Mouse (Mus musculus) liver, embryonic 14.5 days (tissue): ENCODE results near the gene Lin28b.

Experiments used
- CTCF ChIP-seq: IDR thresholded peaks from 2 replicates; pipeline ENCODE4 v1.5.1; 2016; ENCODE audit warnings: antibody characterized with exemption, low read depth, control low read depth
- EP300 ChIP-seq: IDR thresholded peaks from 2 replicates; pipeline ENCODE4 v1.6.1; 2016; ENCODE audit warnings: antibody characterized with exemption, low read depth

DNA sequence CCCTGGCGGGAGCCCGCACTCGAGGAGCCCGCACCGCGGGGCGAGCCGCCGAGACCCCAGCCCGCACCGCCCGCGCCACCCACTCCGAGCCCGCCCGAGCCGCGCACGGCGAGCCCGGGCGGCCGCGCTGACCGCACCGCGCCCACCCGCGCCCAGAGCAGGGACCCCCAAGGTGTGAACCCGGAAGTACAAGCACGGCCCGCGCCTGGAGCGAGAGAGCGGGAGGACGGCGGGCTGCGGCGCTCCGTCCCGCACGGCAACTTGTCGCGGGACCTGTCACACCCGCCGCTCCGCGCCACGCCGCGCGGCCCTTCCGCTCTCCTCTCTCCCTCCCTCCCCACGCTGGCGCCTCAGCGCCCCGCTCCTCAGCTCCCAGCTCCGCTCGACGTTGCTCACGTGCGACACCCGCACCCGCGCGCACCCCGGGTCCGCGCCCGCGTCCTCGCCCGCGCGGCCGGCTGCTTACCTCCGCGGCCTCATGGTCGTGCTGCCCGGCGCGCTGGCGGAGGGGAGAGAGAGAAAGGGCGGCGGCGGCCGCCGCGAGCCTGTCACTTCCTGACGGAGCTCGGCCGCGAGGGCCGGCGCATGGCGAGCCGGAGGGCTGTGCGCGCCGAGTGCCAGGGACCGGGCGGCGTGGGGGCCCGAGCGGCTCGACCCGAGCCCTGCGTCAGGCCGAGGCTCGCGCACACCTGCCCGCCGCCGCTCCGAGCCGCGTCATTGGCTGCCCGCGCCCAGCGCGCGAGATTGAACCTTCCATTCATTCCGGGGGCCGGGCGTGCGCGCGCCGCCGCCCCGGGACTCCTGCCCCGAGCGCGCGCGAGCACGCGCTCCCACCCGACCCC, at the start of gene Lin28b:
- TF ChIP-seq EP300 (no peak), CTCF (no peak)
